Comparison of ENCODE assay signal across 9 mouse cellular contexts in the genomic region with DNA sequence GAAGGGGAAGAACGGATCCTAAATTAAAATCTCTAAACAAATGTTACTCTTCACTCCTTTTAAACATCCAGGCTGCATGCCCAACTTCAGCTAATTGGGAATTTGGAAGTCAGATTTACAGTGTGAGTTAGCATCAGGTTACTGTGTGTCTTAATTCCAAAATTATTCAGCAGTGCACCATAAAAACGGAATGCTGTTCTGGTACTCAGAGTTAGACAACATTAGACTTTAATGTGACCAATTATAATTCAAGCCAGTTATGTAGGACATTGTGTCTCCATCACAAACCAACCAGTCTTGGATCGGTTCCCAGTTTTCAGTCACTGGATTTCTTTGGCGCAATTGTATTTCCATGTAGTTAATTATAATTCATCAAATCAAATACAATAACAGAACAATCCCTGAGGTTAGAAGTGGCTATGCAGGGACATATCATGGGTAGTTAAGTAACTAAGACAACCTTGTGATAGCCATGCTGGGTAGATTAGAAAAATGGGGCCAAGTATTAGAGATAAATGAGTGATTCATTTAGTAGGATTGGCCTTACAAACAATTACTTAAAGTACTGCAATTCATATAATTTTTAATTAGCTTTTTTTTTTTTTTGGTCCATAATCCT.
DNase-seq lines count a peak whose midpoint lies in the region; ATAC-seq and TF ChIP-seq lines count a peak whose summit lies in the region.
"Had no signal": no experiment of that assay in that cellular context is flagged by ENCODE, and none has a peak within 500 bp of the region (broad histone marks: within the 10 kb centered on the region; RNA-seq: fewer than 3 reads in every experiment).

No protein-coding gene starts in this region.

- no peak overlapping the region for H3ac ChIP-seq in myocyte (ENCODE audit: control insufficient read depth, insufficient read length)

- peak; percentile 91 for ATAC-seq in forebrain, embryonic 16.5 days
- ATAC-seq in erythroid progenitor cell, adult 5-6 weeks (replicated peaks; ENCODE audit: low FRiP score, poor library complexity, severe bottlenecking), result no peak

- no peak overlapping the region for H3K4me2 ChIP-seq in forebrain, embryonic 16.5 days (ENCODE audit: low read length)
- H3K4me2 ChIP-seq in myocyte (ENCODE audit: low read depth), result peak overlapping the region; percentile 57

- peaks cover 11% of the 10 kb centered on the region for H3K4me1 ChIP-seq in forebrain, embryonic 16.5 days (replicated peaks; ENCODE audit: control insufficient read depth, insufficient read depth, low read length)

- H3K4me3 ChIP-seq in forebrain, embryonic 16.5 days (replicated peaks; ENCODE audit: low read length), result no peak overlapping the region
- H3K4me3 ChIP-seq in myocyte, result no peak overlapping the region

- no peak overlapping the region for H3K9ac ChIP-seq in forebrain, embryonic 16.5 days (replicated peaks; ENCODE audit: low read depth, low read length)

- 21% methylated on average over 4 of the region's 4 CpGs for WGBS in forebrain, embryonic 16.5 days

- H3K9me3 ChIP-seq in forebrain, embryonic 16.5 days (ENCODE audit: control insufficient read depth, low read length), result no peaks in the 10 kb centered on the region

- no peak overlapping the region for H3K27ac ChIP-seq in forebrain, embryonic 16.5 days (ENCODE audit: low read length)

- H3K27me3 ChIP-seq in forebrain, embryonic 16.5 days (replicated peaks; ENCODE audit: control insufficient read depth, insufficient read depth, low read length), result no peaks in the 10 kb centered on the region
- no peaks in the 10 kb centered on the region for H3K27me3 ChIP-seq in myocyte (ENCODE audit: control insufficient read depth, insufficient read depth, insufficient read length)

- no peaks in the 10 kb centered on the region for H3K36me3 ChIP-seq in forebrain, embryonic 16.5 days (ENCODE audit: control insufficient read depth, insufficient read depth)
- H3K36me3 ChIP-seq in myocyte (ENCODE audit: control insufficient read depth, insufficient read depth), result no peaks in the 10 kb centered on the region

- peak; percentile 3 for DNase-seq in gastrocnemius, adult 18-20 months (ENCODE audit: low spot score)
- no peak for DNase-seq in gastrocnemius, postnatal 10 days
- peak; percentile 20 for DNase-seq in lung, postnatal 10 days
- no peak for DNase-seq in lung, postnatal 4 days
- DNase-seq in urinary bladder, postnatal 10 days (ENCODE audit: low spot score), result no peak
- DNase-seq: liver had no signal

- TF ChIP-seq POLR2A in myocyte (IDR thresholded peaks at IDR 0.05; ENCODE audit: insufficient read length, low read depth), result no peak

- H3K79me2 ChIP-seq in myocyte (ENCODE audit: control insufficient read depth, insufficient read depth), result no peaks in the 10 kb centered on the region

TF ChIP-seq in myocyte, 11 proteins besides CTCF, POLR2A, EP300 and RAD21:
- TF ChIP-seq POLR2AphosphoS2 (IDR thresholded peaks at IDR 0.05; ENCODE audit: insufficient read length, low read depth) (no peak), MAX (IDR thresholded peaks at IDR 0.05; ENCODE audit: low read depth) (no peak), USF1 (IDR thresholded peaks at IDR 0.05; ENCODE audit: low read depth) (no peak), CEBPB (IDR thresholded peaks at IDR 0.05; ENCODE audit: insufficient read depth, poor library complexity, severe bottlenecking) (no peak), SRF (IDR thresholded peaks at IDR 0.05; ENCODE audit: control insufficient read depth, insufficient read length, low read depth) (no peak), MYOD1 (IDR thresholded peaks at IDR 0.05; ENCODE audit: control insufficient read depth in 1 of 3, insufficient read length in 2 of 3, low read depth in 2 of 3) (no peak), TCF3 (IDR thresholded peaks at IDR 0.05; ENCODE audit: insufficient read length, low read depth) (no peak), TCF12 (IDR thresholded peaks at IDR 0.05; ENCODE audit: insufficient read depth, poor library complexity, severe bottlenecking) (no peak), MYOG (IDR thresholded peaks at IDR 0.05; ENCODE audit: control insufficient read depth in 1 of 3, insufficient read depth in 1 of 3, insufficient read length in 2 of 3, low read depth in 2 of 3) (no peak), REST (IDR thresholded peaks at IDR 0.05; ENCODE audit: insufficient read depth, insufficient read length) (no peak), E2F4 (IDR thresholded peaks at IDR 0.05; ENCODE audit: insufficient read depth) (no peak)

Comparison
In these comparisons a context has a peak if more than half of its experiments do, and no peak if none do; other contexts are left out.
1. DNase-seq: peak in gastrocnemius, adult 18-20 months (single experiment) and lung, postnatal 10 days (single experiment); none in gastrocnemius, postnatal 10 days (single experiment), lung, postnatal 4 days (0 of 2) and urinary bladder, postnatal 10 days (single experiment).